Mouse (Mus musculus): Measurements from ENCODE around the gene Tspan31.

DNA sequence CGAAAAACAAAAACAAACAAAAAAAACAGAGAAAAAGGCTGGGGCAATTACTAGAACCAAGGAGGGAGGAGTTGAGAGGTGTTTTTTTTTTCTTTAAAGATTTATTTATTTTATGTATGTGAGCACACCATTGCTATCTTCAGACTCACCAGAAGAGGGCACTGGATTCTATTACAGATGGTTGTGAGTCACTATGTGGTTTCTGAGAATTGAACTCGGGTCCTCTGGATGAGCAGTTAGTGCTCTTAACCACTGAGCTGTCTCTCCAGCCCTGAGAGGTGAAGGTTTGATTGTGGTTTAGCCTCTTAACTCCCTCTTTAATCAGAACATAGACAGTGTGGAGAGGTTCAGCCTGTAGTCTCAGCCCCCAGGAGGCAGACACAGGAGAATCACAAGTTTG, 45.0 kb upstream of the Tspan31 start:
- peak in 1 of 2 experiments; percentile 54; a peak in 3 of 4 replicates for TF ChIP-seq CTCF (conservative IDR thresholded peaks at IDR 0.05 in 1 of 2, IDR thresholded peaks at IDR 0.05 in 1 of 2; ENCODE audit: low read depth in 2 of 2, low read length in 2 of 2)
- TF ChIP-seq SIN3A (IDR thresholded peaks at IDR 0.05; ENCODE audit: low read length), result no peak
- TF ChIP-seq POLR2A (IDR thresholded peaks at IDR 0.05; ENCODE audit: low read depth, low read length), result no peak

Data from CH12.LX (cell line).